Mouse (Mus musculus): ENCODE results near the gene Gm20683. TPM values are rescaled to one million over a fixed set of nuclear protein-coding genes. Genes with fewer than 3 reads are reported as not detected.

Gene Gm20683
- polyA plus RNA-seq, 1 experiment from 2014 or later = 1.9 TPM

DNA sequence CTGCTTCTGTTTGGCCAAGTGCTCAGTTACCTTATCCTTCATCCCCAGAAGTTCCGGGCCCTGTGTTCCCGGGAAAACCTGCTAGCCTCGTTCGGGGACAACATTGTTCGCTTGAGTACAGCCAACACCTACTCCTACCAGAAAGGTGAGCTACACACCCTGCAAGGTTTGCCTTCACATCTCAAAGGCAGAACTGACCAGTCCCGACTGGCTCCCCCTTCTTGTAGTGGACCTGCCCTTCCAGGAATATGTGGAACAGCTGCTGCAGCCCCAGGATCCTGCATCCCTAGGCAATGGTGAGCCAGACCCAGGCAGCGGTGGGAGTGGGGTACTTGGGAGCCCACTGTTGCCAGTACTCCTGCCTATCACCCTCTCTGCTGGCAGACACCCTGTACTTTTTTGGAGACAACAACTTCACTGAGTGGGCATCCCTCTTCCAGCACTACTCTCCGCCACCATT lies 12.0 kb downstream of the Gm20683 start:
- Histone ChIP-seq H3K27me3 (ENCODE audit: control insufficient read depth, insufficient read depth, low read length) (no peaks in the 10 kb centered on the region), H3K9me3 (ENCODE audit: control insufficient read depth, low read length) (no peaks in the 10 kb centered on the region), H3K36me3 (ENCODE audit: control insufficient read depth, insufficient read depth, low read length) (peaks cover 49% of the 10 kb centered on the region), H3K9ac (ENCODE audit: low read length) (peak overlapping the region; percentile 77), H3K4me2 (ENCODE audit: low read length) (peak overlapping the region; percentile 70), H3K27ac (replicated peaks in 1 of 2; ENCODE audit: control insufficient read depth in 1 of 2, insufficient read depth in 1 of 2, low read depth in 2 of 2, low read length in 2 of 2) (peak overlapping the region; percentile 75 to 85; a peak in 3 of 4 replicates), H3K4me1 (ENCODE audit: control insufficient read depth in 2 of 2, insufficient read depth in 2 of 2, low read length in 2 of 2) (peaks cover 18 to 38% of the 10 kb centered on the region in 2 experiments), H3K4me3 (ENCODE audit: control insufficient read depth in 1 of 2, insufficient read depth in 1 of 2, low read depth in 1 of 2, low read length in 2 of 2) (peak overlapping the region; percentile 54 to 72)
- no peak for ATAC-seq (ENCODE audit: insufficient number of reproducible peaks, insufficient read depth, low FRiP score, low read depth)
- 35% methylated on average over 8 of the region's 8 CpGs for WGBS

GRCm38 (mm10) chr17:25828712-25829557 lies 12.6 kb downstream of the Gm20683 start, which contains the start of gene Jmjd8:
Jmjd8 (plus strand) TSS chr17:25828867.
- WGBS = 1% methylated on average over 32 of the region's 32 CpGs
- H3K4me3 ChIP-seq (ENCODE audit: control insufficient read depth in 1 of 2, insufficient read depth in 1 of 2, low read depth in 1 of 2, low read length in 2 of 2) = peak within 1 kb of the TSS; percentile 54 to 72
- peaks cover 48% of the 10 kb centered on the region for H3K36me3 ChIP-seq (ENCODE audit: control insufficient read depth, insufficient read depth, low read length)
- H3K4me1 ChIP-seq (ENCODE audit: control insufficient read depth in 2 of 2, insufficient read depth in 2 of 2, low read length in 2 of 2) = peaks cover 24 to 38% of the 10 kb centered on the region in 2 experiments
- no peaks in the 10 kb centered on the region for H3K27me3 ChIP-seq (ENCODE audit: control insufficient read depth, insufficient read depth, low read length)
- no peak for ATAC-seq (ENCODE audit: insufficient number of reproducible peaks, insufficient read depth, low FRiP score, low read depth)
- peak within 1 kb of the TSS; percentile 77 for H3K9ac ChIP-seq (ENCODE audit: low read length)
- peak within 1 kb of the TSS; percentile 75 to 85 for H3K27ac ChIP-seq (replicated peaks in 1 of 2; ENCODE audit: control insufficient read depth in 1 of 2, insufficient read depth in 1 of 2, low read depth in 2 of 2, low read length in 2 of 2)
- H3K4me2 ChIP-seq (ENCODE audit: low read length) = peak within 1 kb of the TSS; percentile 70
- no peaks in the 10 kb centered on the region for H3K9me3 ChIP-seq (ENCODE audit: control insufficient read depth, low read length)

GRCm38 (mm10) chr17:25828223-25828594 lies 13.4 kb downstream of the Gm20683 start:
- H3K9me3 ChIP-seq (ENCODE audit: control insufficient read depth, low read length) = no peaks in the 10 kb centered on the region
- peaks cover 48% of the 10 kb centered on the region for H3K36me3 ChIP-seq (ENCODE audit: control insufficient read depth, insufficient read depth, low read length)
- peak overlapping the region; percentile 77 for H3K9ac ChIP-seq (ENCODE audit: low read length)
- peak overlapping the region; percentile 75 to 85; a peak in 3 of 4 replicates for H3K27ac ChIP-seq (replicated peaks in 1 of 2; ENCODE audit: control insufficient read depth in 1 of 2, insufficient read depth in 1 of 2, low read depth in 2 of 2, low read length in 2 of 2)
- peaks cover 26 to 41% of the 10 kb centered on the region in 2 experiments for H3K4me1 ChIP-seq (ENCODE audit: control insufficient read depth in 2 of 2, insufficient read depth in 2 of 2, low read length in 2 of 2)
- peak overlapping the region; percentile 70 for H3K4me2 ChIP-seq (ENCODE audit: low read length)
- H3K27me3 ChIP-seq (ENCODE audit: control insufficient read depth, insufficient read depth, low read length) = no peaks in the 10 kb centered on the region
- ATAC-seq (ENCODE audit: insufficient number of reproducible peaks, insufficient read depth, low FRiP score, low read depth) = no peak
- H3K4me3 ChIP-seq (ENCODE audit: control insufficient read depth in 1 of 2, insufficient read depth in 1 of 2, low read depth in 1 of 2, low read length in 2 of 2) = peak overlapping the region; percentile 54 to 72
- 85% methylated on average over 8 of the region's 8 CpGs for WGBS

DNA sequence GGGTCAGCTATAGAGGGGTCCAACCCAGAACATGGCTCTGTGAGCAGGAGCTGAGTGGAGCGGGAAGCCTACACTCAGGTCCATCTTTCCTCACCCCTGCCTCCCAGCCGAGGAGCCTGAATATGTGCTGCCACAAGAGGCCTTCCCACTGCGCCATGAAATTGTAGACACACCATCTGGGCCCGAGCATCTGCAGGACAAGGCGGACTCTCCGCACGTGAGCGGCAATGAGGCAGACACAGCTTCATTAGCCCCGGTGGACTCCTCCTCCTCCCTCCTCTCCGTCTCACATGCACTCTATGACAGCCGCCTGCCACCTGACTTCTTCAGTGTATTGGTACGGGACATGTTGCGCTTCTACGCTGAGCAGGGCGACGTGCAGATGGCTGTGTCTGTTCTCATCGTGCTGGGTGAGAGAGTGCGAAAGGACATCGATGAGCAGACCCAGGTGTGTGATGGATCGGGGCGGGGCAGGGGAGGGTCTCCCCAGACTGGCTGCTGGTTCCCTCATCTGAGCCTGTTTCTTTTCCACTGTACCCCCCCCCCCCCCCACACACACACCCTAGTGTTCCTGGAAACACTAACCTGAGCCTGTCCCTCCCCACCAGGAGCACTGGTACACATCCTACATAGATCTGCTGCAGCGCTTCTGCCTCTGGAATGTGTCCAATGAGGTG lies 13.9 kb downstream of the Gm20683 start:
- ATAC-seq (ENCODE audit: insufficient number of reproducible peaks, insufficient read depth, low FRiP score, low read depth) = no peak
- peaks cover 26 to 41% of the 10 kb centered on the region in 2 experiments for H3K4me1 ChIP-seq (ENCODE audit: control insufficient read depth in 2 of 2, insufficient read depth in 2 of 2, low read length in 2 of 2)

DNA sequence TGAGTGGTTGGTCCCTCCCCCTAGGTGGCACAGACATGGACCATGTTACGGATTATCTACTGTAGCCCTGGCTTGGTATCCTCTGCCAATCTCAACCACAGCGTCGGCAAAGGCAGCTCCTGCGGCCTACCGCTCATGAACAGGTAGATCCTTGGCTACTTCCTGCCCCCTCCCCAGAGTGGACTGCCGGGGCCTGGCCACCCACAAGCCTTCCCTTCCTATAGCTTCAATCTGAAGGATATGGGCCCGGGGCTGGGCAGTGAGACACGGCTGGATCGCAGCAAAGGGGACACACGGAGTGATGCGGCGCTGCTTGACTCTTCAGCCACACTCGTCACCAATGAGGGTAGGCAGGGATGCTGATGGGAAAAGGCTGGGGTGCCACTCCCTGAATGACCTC lies 14.6 kb downstream of the Gm20683 start:
- Histone ChIP-seq H3K27ac (replicated peaks in 1 of 2; ENCODE audit: control insufficient read depth in 1 of 2, insufficient read depth in 1 of 2, low read depth in 2 of 2, low read length in 2 of 2) (no peak overlapping the region), H3K4me3 (ENCODE audit: control insufficient read depth in 1 of 2, insufficient read depth in 1 of 2, low read depth in 1 of 2, low read length in 2 of 2) (no peak overlapping the region), H3K9ac (ENCODE audit: low read length) (no peak overlapping the region), H3K36me3 (ENCODE audit: control insufficient read depth, insufficient read depth, low read length) (peaks cover 48% of the 10 kb centered on the region), H3K9me3 (ENCODE audit: control insufficient read depth, low read length) (no peaks in the 10 kb centered on the region), H3K4me1 (ENCODE audit: control insufficient read depth in 2 of 2, insufficient read depth in 2 of 2, low read length in 2 of 2) (peaks cover 26 to 40% of the 10 kb centered on the region in 2 experiments), H3K4me2 (ENCODE audit: low read length) (no peak overlapping the region), H3K27me3 (ENCODE audit: control insufficient read depth, insufficient read depth, low read length) (peaks cover 7% of the 10 kb centered on the region)
- no peak for ATAC-seq (ENCODE audit: insufficient number of reproducible peaks, insufficient read depth, low FRiP score, low read depth)
- WGBS = 89% methylated on average over 13 of the region's 13 CpGs

More for the DNA sequence above, 13.9 kb downstream of the Gm20683 start:
- no peak overlapping the region for H3K4me3 ChIP-seq (ENCODE audit: control insufficient read depth in 1 of 2, insufficient read depth in 1 of 2, low read depth in 1 of 2, low read length in 2 of 2)
- H3K36me3 ChIP-seq (ENCODE audit: control insufficient read depth, insufficient read depth, low read length) = peaks cover 48% of the 10 kb centered on the region
- peaks cover under 1% of the 10 kb centered on the region; the same call in 1 of the 2 replicates for H3K27me3 ChIP-seq (ENCODE audit: control insufficient read depth, insufficient read depth, low read length)
- 91% methylated on average over 22 of the region's 22 CpGs for WGBS
- H3K27ac ChIP-seq (replicated peaks in 1 of 2; ENCODE audit: control insufficient read depth in 1 of 2, insufficient read depth in 1 of 2, low read depth in 2 of 2, low read length in 2 of 2) = no peak overlapping the region
- no peak overlapping the region for H3K4me2 ChIP-seq (ENCODE audit: low read length)
- no peak overlapping the region for H3K9ac ChIP-seq (ENCODE audit: low read length)
- no peaks in the 10 kb centered on the region for H3K9me3 ChIP-seq (ENCODE audit: control insufficient read depth, low read length)

DNA sequence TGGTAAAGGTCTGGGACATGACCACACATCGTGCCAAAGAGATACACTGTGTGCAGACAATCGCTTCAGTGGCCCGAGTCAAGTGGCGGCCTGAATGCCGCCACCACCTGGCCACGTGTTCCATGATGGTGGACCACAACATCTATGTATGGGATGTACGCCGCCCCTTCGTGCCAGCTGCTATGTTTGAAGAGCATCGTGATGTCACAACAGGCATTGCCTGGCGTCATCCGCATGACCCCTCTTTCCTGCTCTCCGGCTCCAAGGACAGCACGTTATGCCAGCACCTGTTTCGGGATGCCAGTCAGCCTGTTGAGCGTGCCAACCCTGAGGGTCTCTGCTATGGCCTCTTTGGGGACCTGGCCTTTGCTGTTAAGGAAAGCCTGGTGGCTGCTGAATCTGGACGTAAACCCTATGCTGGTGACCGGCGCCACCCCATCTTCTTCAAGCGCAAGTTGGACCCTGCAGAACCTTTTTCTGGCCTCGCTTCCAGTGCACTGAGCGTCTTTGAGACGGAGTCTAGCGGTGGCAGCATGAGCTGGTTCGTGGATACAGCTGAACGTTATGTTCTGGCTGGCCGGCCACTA lies 15.5 kb downstream of the Gm20683 start:
- no peak for ATAC-seq (ENCODE audit: insufficient number of reproducible peaks, insufficient read depth, low FRiP score, low read depth)
- H3K4me1 ChIP-seq (ENCODE audit: control insufficient read depth in 2 of 2, insufficient read depth in 2 of 2, low read length in 2 of 2) = peaks cover 19 to 30% of the 10 kb centered on the region in 2 experiments
- WGBS = 92% methylated on average over 27 of the region's 27 CpGs

GRCm38 (mm10) chr17:25825311-25825710 lies 16.3 kb downstream of the Gm20683 start:
- Histone ChIP-seq H3K27ac (replicated peaks in 1 of 2; ENCODE audit: control insufficient read depth in 1 of 2, insufficient read depth in 1 of 2, low read depth in 2 of 2, low read length in 2 of 2) (no peak overlapping the region), H3K27me3 (ENCODE audit: control insufficient read depth, insufficient read depth, low read length) (peaks cover 23% of the 10 kb centered on the region), H3K9ac (ENCODE audit: low read length) (no peak overlapping the region), H3K4me1 (ENCODE audit: control insufficient read depth in 2 of 2, insufficient read depth in 2 of 2, low read length in 2 of 2) (peaks cover 19 to 26% of the 10 kb centered on the region in 2 experiments), H3K4me2 (ENCODE audit: low read length) (no peak overlapping the region), H3K4me3 (ENCODE audit: control insufficient read depth in 1 of 2, insufficient read depth in 1 of 2, low read depth in 1 of 2, low read length in 2 of 2) (no peak overlapping the region), H3K36me3 (ENCODE audit: control insufficient read depth, insufficient read depth, low read length) (peaks cover 33% of the 10 kb centered on the region), H3K9me3 (ENCODE audit: control insufficient read depth, low read length) (no peaks in the 10 kb centered on the region)
- ATAC-seq (ENCODE audit: insufficient number of reproducible peaks, insufficient read depth, low FRiP score, low read depth) = no peak
- 84% methylated on average over 6 of the region's 6 CpGs for WGBS

More for the DNA sequence above, 15.5 kb downstream of the Gm20683 start:
- peaks cover 40% of the 10 kb centered on the region for H3K36me3 ChIP-seq (ENCODE audit: control insufficient read depth, insufficient read depth, low read length)
- no peaks in the 10 kb centered on the region for H3K9me3 ChIP-seq (ENCODE audit: control insufficient read depth, low read length)
- no peak overlapping the region for H3K4me2 ChIP-seq (ENCODE audit: low read length)
- H3K4me3 ChIP-seq (ENCODE audit: control insufficient read depth in 1 of 2, insufficient read depth in 1 of 2, low read depth in 1 of 2, low read length in 2 of 2) = no peak overlapping the region
- peaks cover 15% of the 10 kb centered on the region for H3K27me3 ChIP-seq (ENCODE audit: control insufficient read depth, insufficient read depth, low read length)
- H3K9ac ChIP-seq (ENCODE audit: low read length) = no peak overlapping the region
- no peak overlapping the region for H3K27ac ChIP-seq (replicated peaks in 1 of 2; ENCODE audit: control insufficient read depth in 1 of 2, insufficient read depth in 1 of 2, low read depth in 2 of 2, low read length in 2 of 2)
